Mouse (Mus musculus) hematopoietic multipotent progenitor cell, adult 10-12 weeks (in vitro differentiated cells): ENCODE measurements around the gene Tmem245. TPM values are rescaled to one million over a fixed set of nuclear protein-coding genes. Genes with fewer than 3 reads are reported as not detected.

Experiments used
- polyA plus RNA-seq: library from polyadenylated mRNA; stranded (reverse); fragments of >175 nt; gene quantifications from 2 replicates; pipeline ENCODE4 v1.2.3, GENCODE M21; 2012; ENCODE audit warnings: low replicate concordance

Gene Tmem245
- polyA plus RNA-seq: 2.8 and 4.0 TPM in 2 replicates

DNA sequence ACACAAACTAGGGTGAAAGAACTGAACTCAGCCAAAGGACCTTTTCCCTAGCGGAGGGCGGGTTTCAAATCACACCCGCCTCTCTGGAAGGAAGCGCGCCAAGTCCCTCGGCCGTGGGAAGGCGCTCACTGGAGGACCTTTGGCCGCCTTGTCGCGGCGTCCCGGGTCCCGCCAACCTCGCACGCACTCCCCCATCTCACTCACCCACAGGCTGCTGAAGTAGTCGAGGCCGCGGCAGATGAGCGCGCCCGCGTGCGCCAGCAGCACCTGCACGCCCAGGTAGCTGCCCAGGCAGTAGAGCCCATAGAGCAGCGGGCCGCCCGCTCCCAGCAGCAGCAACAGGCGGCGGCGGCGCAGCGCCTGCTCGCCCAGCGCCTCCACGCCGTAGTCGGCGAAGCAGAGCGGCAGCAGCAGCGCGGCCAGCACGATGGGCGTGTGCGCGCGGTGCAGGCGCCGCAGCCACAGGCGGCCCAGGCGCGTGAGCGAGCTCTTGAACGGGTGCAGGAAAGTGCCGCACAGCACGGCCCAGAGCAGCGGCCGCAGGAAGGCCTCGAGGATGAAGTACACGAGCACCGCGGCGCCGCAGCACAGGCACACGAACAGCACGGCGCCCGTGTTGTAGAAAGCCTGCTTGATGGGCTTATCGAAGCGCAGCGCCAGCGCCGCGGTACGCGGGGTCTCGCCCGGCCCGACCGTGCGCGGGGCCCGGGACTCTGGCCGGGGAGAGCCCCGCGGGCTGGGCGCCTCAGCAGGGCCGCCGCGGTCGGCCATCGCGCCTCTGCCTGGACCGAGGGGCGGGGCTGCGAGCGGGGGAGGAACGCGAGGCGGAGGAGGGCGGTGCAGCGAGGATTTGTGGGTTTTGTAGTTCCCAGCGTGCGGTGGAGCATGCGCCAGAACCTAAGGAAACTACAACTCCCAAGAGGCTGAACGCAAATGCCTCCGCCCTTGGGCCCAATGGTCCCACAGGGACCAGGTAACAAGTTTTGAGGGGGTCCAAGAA, at the start of gene Tmem245:
Tmem245 (minus strand) TSS at position 797 of the 1,000 bp plus-strand sequence.

DNA sequence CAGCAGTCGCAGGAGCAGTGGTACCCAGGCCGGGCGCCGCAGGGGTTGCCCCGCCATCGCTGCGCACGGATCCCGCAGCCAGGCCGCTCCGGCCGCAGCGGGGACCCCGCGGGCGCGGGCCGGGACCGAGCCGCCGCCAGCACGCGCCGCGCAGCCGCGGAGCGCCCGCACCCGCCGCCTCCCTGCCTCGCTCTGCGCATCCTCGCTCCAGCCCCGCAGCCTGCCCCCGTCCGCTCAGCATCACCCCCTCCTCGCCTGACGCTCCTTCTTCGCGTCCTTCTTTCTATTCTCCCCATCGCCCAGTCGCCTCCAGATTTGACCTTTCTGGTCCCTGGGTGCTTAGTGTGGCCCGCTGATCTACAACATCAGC, 43.0 kb upstream of the Tmem245 start, which contains the start of gene Frrs1l:
Frrs1l (minus strand) TSS at position 177 of the 370 bp plus-strand sequence.

DNA sequence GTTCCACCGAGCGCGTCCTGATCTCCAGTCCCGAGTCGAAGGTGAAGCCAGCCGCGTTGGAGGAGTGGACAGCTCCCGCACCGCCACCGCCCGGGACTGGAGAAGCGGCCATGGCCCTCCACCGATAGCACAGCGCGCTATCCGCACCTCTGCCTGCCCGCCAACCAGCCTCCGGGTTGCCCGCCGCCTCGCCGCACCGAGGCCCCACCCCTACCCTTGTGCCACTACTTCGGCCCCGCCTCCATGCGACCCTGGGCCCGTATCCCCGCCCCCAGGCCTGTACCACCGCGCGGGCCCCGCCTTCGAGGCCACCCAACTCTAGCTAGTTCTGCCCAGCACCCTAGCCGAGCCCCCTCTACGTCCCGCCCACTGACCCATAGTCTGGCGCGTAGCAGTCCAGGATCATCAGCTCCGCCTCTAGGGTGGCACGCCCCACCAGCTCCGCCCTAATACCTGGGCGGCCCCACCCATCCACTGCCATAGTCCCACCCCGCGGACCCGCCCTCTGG, 82.2 kb downstream of the Tmem245 start, which contains the start of gene Ctnnal1:
Ctnnal1 (minus strand) TSS at position 186 of the 509 bp plus-strand sequence.

Other genes with a start within 250 kb of the Tmem245 start
- gene Gm26657, start 207.4 kb downstream of the Tmem245 start, polyA plus RNA-seq: not detected in 2 replicates
- gene Actl7b, start 206.0 kb downstream of the Tmem245 start, polyA plus RNA-seq: 0.21 and 0.55 TPM in 2 replicates
- not detected in 2 replicates for gene Actl7a, start 204.0 kb downstream of the Tmem245 start, polyA plus RNA-seq
- 1.8 and 3.1 TPM in 2 replicates for gene Elp1, start 145.1 kb downstream of the Tmem245 start, polyA plus RNA-seq
- gene Fam206a, start 145.1 kb downstream of the Tmem245 start, polyA plus RNA-seq: 4.4 and 7.8 TPM in 2 replicates
- 1.5 and 3.2 TPM in 2 replicates for gene Ctnnal1, start 82.2 kb downstream of the Tmem245 start, polyA plus RNA-seq
- not detected in 2 replicates for gene Frrs1l, start 43.0 kb upstream of the Tmem245 start, polyA plus RNA-seq
- gene Epb41l4b, start 196.0 kb upstream of the Tmem245 start, polyA plus RNA-seq: 0.07 and 0.23 TPM in 2 replicates